Mouse (Mus musculus) lung, postnatal 0 days (tissue): ENCODE measurements at regions not wholly inside any gene's neighbourhood (a gene's known extent, or its start where the extent isn't known, plus 50 kb on each side); places are given as distances from the start of the nearest gene placed in this dataset.

Source experiments
- CTCF ChIP-seq: IDR thresholded peaks from 2 replicates; pipeline ENCODE4 v1.5.1; 2016; ENCODE audit warnings: antibody characterized with exemption, mild to moderate bottlenecking
- EP300 ChIP-seq: IDR thresholded peaks from 2 replicates; pipeline ENCODE4 v1.6.1; 2016; ENCODE audit warnings: antibody characterized with exemption, mild to moderate bottlenecking, control low read depth

GRCm38 (mm10) chr8:116114502-116114901, 390.3 kb upstream of the Dynlrb2 start:
- TF ChIP-seq CTCF (no peak), EP300 (no peak)
